Mouse (Mus musculus) testis, adult 2 months (tissue): Measurements from ENCODE around the gene Clhc1. TPM values are rescaled to one million over a fixed set of nuclear protein-coding genes. Genes with fewer than 3 reads are reported as not detected.

ENCODE experiments used
- H3K27ac ChIP-seq: fragments of 200-500 bp; 2 replicates; pipeline ENCODE4 v1.5.1; 2012; ENCODE audit warnings: low read depth, low read length; ENCODE audit not compliant: control insufficient read depth, insufficient read depth
- H3K27me3 ChIP-seq: fragments of 200-500 bp; 2 replicates; pipeline ENCODE4 v1.6.1; 2012; ENCODE audit warnings: mild to moderate bottlenecking, low read length, moderate library complexity; ENCODE audit not compliant: control insufficient read depth, insufficient read depth
- H3K36me3 ChIP-seq: fragments of 200-500 bp; 2 replicates; pipeline ENCODE4 v1.6.1; 2012; ENCODE audit warnings: mild to moderate bottlenecking, low read length; ENCODE audit not compliant: control insufficient read depth, insufficient read depth
- H3K4me1 ChIP-seq: fragments of 200-500 bp; 2 replicates; pipeline ENCODE4 v1.6.1; 2012; ENCODE audit warnings: low read length; ENCODE audit not compliant: control insufficient read depth, insufficient read depth
- H3K4me3 ChIP-seq: fragments of 200-500 bp; 2 replicates; pipeline ENCODE4 v1.5.1; 2012; ENCODE audit warnings: low read depth, mild to moderate bottlenecking, low read length, moderate library complexity, mixed read lengths; ENCODE audit not compliant: control insufficient read depth
- CTCF ChIP-seq: fragments of 200-500 bp; IDR thresholded peaks from 2 replicates; pipeline ENCODE4 v1.5.1; 2012; ENCODE audit warnings: low read depth, mild to moderate bottlenecking, inconsistent platforms, low read length, moderate library complexity; ENCODE audit not compliant: control insufficient read depth, insufficient read depth, insufficient replicate concordance
- POLR2A ChIP-seq: fragments of 200-500 bp; IDR thresholded peaks from 2 replicates; pipeline ENCODE4 v1.6.1; 2012; ENCODE audit warnings: low read depth, mild to moderate bottlenecking, inconsistent platforms, low read length, moderate library complexity; ENCODE audit not compliant: control insufficient read depth
- polyA plus RNA-seq: library from polyadenylated mRNA; depleted of rRNA; stranded (reverse); fragments of >200 nt; gene quantifications from 2 replicates; pipeline ENCODE4 v1.2.3, GENCODE M21; 2012

Gene Clhc1
- polyA plus RNA-seq, 1 experiment = 10.8 TPM

GRCm38 (mm10) chr11:29579610-29580009, 31.9 kb downstream of the Clhc1 start:
- no peaks in the 10 kb centered on the region for H3K27me3 ChIP-seq
- H3K4me3 ChIP-seq = no peak overlapping the region
- no peaks in the 10 kb centered on the region for H3K36me3 ChIP-seq
- TF ChIP-seq CTCF = no peak
- TF ChIP-seq POLR2A = no peak
- H3K27ac ChIP-seq = no peak overlapping the region
- H3K4me1 ChIP-seq = no peaks in the 10 kb centered on the region

GRCm38 (mm10) chr11:29595217-29595616, 47.5 kb downstream of the Clhc1 start:
- H3K4me1 ChIP-seq = no peaks in the 10 kb centered on the region
- H3K36me3 ChIP-seq = no peaks in the 10 kb centered on the region
- H3K4me3 ChIP-seq = no peak overlapping the region
- H3K27ac ChIP-seq = no peak overlapping the region
- TF ChIP-seq POLR2A (no peak), CTCF (no peak)
- H3K27me3 ChIP-seq = no peaks in the 10 kb centered on the region

GRCm38 (mm10) chr11:29597159-29597558, 49.4 kb downstream of the Clhc1 start:
- Histone ChIP-seq H3K27me3 (no peaks in the 10 kb centered on the region), H3K4me3 (no peak overlapping the region), H3K27ac (no peak overlapping the region), H3K4me1 (no peaks in the 10 kb centered on the region), H3K36me3 (no peaks in the 10 kb centered on the region)
- TF ChIP-seq CTCF (no peak), POLR2A (no peak)

GRCm38 (mm10) chr11:29599000-29599399, 51.2 kb downstream of the Clhc1 start:
- Histone ChIP-seq H3K4me3 (no peak overlapping the region), H3K36me3 (no peaks in the 10 kb centered on the region), H3K27ac (no peak overlapping the region), H3K4me1 (no peaks in the 10 kb centered on the region), H3K27me3 (no peaks in the 10 kb centered on the region)
- TF ChIP-seq CTCF (no peak), POLR2A (no peak)

GRCm38 (mm10) chr11:29603581-29603980, 55.8 kb downstream of the Clhc1 start:
- Histone ChIP-seq H3K27ac (no peak overlapping the region), H3K4me3 (no peak overlapping the region), H3K4me1 (no peaks in the 10 kb centered on the region), H3K27me3 (no peaks in the 10 kb centered on the region), H3K36me3 (no peaks in the 10 kb centered on the region)
- TF ChIP-seq POLR2A (no peak), CTCF (no peak)

GRCm38 (mm10) chr11:29607465-29607990, 59.8 kb downstream of the Clhc1 start:
- Histone ChIP-seq H3K4me1 (no peaks in the 10 kb centered on the region), H3K4me3 (no peak overlapping the region), H3K27me3 (no peaks in the 10 kb centered on the region), H3K27ac (no peak overlapping the region), H3K36me3 (no peaks in the 10 kb centered on the region)
- no peak for TF ChIP-seq CTCF
- TF ChIP-seq POLR2A = no peak

GRCm38 (mm10) chr11:29609756-29610468, 62.2 kb downstream of the Clhc1 start:
- Histone ChIP-seq H3K36me3 (no peaks in the 10 kb centered on the region), H3K4me1 (no peaks in the 10 kb centered on the region), H3K27ac (no peak overlapping the region), H3K27me3 (no peaks in the 10 kb centered on the region), H3K4me3 (no peak overlapping the region)
- no peak for TF ChIP-seq CTCF
- no peak for TF ChIP-seq POLR2A
